Mouse (Mus musculus): Measurements from ENCODE around the gene Ubap1.

GRCm38 (mm10) chr4:41387755-41388469 is 39.1 kb downstream of the Ubap1 start:
- peak; percentile 68 for TF ChIP-seq GATA1 (IDR thresholded peaks at IDR 0.05; ENCODE audit: low read length)
- TF ChIP-seq TAL1 (IDR thresholded peaks at IDR 0.05; ENCODE audit: low read length), result peak; percentile 70

Data from erythroblast, embryonic 14.5 days (primary cell).